Mouse (Mus musculus) urinary bladder, adult 2 months (tissue): ENCODE results near the gene Snrpa. TPM values are rescaled to one million over a fixed set of nuclear protein-coding genes. Genes with fewer than 3 reads are reported as not detected.
"Not testable (repeated sequence)": the region's sequence is repeated elsewhere in the genome, so short reads cannot be mapped to it uniquely, and the experiment has no call there.

Experiments
- DNase-seq: peaks from one replicate; pipeline ENCODE4 v3.0.0; 2022; ENCODE audit warnings: low spot score
- polyA plus RNA-seq: library from polyadenylated mRNA; depleted of rRNA; stranded (reverse); fragments of >200 nt; gene quantifications from 2 replicates; pipeline ENCODE4 v1.2.3, GENCODE M21; 2012; rRNA removed

Snrpa gene
- 114 and 140 TPM in 2 replicates for polyA plus RNA-seq

- peak; percentile 84 for DNase-seq
Observed at GRCm38 (mm10) chr7:27195681-27196611, at the start of gene Snrpa, which contains the start of gene BC024978. Gene Snrpa, minus strand, starts transcription at chr7:27196271. Gene BC024978, plus strand, starts transcription at chr7:27195781.

GRCm38 (mm10) chr7:27244088-27244487, 48.0 kb upstream of the Snrpa start:
- DNase-seq = not testable (repeated sequence)

GRCm38 (mm10) chr7:27243211-27243610, 47.1 kb upstream of the Snrpa start:
- DNase-seq = no peak

GRCm38 (mm10) chr7:27238568-27238967, 42.5 kb upstream of the Snrpa start:
- DNase-seq = no peak

- DNase-seq = no peak
Observed at GRCm38 (mm10) chr7:27237527-27237926, 41.5 kb upstream of the Snrpa start.

- DNase-seq = no peak
Observed at GRCm38 (mm10) chr7:27235726-27236125, 39.7 kb upstream of the Snrpa start.

- DNase-seq = no peak
Observed at GRCm38 (mm10) chr7:27233300-27233699, 37.2 kb upstream of the Snrpa start.

- DNase-seq = peak; percentile 80
Observed at GRCm38 (mm10) chr7:27232781-27233281, 36.8 kb upstream of the Snrpa start, which contains the start of gene Coq8b. Gene Coq8b, plus strand, starts transcription at chr7:27233023.

- DNase-seq = no peak
Observed at GRCm38 (mm10) chr7:27231693-27232331, 35.7 kb upstream of the Snrpa start.

GRCm38 (mm10) chr7:27230781-27231180, 34.7 kb upstream of the Snrpa start:
- no peak for DNase-seq

GRCm38 (mm10) chr7:27228865-27229264, 32.8 kb upstream of the Snrpa start:
- DNase-seq = no peak

- DNase-seq = peak; percentile 90
Observed at GRCm38 (mm10) chr7:27228281-27228821, 32.3 kb upstream of the Snrpa start, which contains the start of gene Itpkc. Gene Itpkc, minus strand, starts transcription at chr7:27228661.

GRCm38 (mm10) chr7:27227676-27228075, 31.6 kb upstream of the Snrpa start:
- DNase-seq = no peak

- DNase-seq = no peak
Observed at GRCm38 (mm10) chr7:27227276-27227675, 31.2 kb upstream of the Snrpa start.

GRCm38 (mm10) chr7:27224877-27225575, 29.0 kb upstream of the Snrpa start:
- no peak for DNase-seq

- DNase-seq = no peak
Observed at GRCm38 (mm10) chr7:27222538-27222937, 26.5 kb upstream of the Snrpa start.

GRCm38 (mm10) chr7:27221939-27222338, 25.9 kb upstream of the Snrpa start:
- no peak for DNase-seq

GRCm38 (mm10) chr7:27219937-27220336, 23.9 kb upstream of the Snrpa start:
- DNase-seq = no peak

GRCm38 (mm10) chr7:27218586-27218985, 22.5 kb upstream of the Snrpa start:
- no peak for DNase-seq

GRCm38 (mm10) chr7:27212626-27213025, 16.6 kb upstream of the Snrpa start:
- no peak for DNase-seq

GRCm38 (mm10) chr7:27203730-27204449, 7.8 kb upstream of the Snrpa start:
- DNase-seq = no peak
